Mouse (Mus musculus) adrenal gland, adult 8-10 months (tissue): ENCODE data around the gene Mrpl32. TPM values are rescaled to one million over a fixed set of nuclear protein-coding genes. Genes with fewer than 3 reads are reported as not detected.

Source experiments
- DNase-seq: peaks from one replicate; pipeline ENCODE4 v3.0.0; 2022
- total RNA-seq, 4 experiments: library from RNA; stranded (reverse); gene quantifications; 2 replicates each; pipeline ENCODE4 v1.2.4; 2022

The Mrpl32 gene
- total RNA-seq, result 10 to 100 TPM; 35.7 to 66.5 (median 46.0) TPM

DNA sequence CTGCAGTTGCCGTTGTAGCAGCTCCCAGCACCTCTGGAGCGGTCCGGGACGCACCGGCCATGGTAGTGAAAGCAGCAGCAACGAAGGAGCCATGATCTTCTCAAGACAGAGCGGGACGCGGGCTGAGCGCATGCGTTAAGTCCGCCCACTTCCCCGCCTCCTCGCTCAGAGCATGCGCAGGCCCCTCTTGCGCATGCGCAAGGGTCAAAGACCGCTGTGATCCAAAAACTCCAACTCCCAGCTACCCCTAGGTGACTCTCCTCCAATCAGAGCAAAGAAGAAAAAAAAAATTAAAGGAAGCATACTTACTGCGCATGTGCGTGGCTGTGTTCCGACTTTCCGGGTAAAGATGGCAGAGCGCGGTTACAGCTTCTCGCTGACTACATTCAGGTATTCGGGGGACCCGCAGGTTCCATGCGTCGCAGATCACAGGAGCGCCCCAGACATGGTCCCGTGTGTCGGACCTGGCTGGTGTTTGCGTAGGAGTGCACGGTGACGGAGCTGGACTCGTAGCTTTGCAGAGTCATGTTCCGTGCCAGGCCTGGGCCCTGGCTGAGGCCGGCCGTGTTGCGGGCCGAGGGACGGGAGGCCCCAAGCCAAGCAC lies at the start of gene Mrpl32, which contains the start of gene Psma2:
Gene Mrpl32, minus strand, starts transcription at position 240 of the 604 bp plus-strand sequence.
Gene Psma2, plus strand, starts transcription at position 315 of the 604 bp plus-strand sequence.
- DNase-seq, result peak; percentile 98

DNA sequence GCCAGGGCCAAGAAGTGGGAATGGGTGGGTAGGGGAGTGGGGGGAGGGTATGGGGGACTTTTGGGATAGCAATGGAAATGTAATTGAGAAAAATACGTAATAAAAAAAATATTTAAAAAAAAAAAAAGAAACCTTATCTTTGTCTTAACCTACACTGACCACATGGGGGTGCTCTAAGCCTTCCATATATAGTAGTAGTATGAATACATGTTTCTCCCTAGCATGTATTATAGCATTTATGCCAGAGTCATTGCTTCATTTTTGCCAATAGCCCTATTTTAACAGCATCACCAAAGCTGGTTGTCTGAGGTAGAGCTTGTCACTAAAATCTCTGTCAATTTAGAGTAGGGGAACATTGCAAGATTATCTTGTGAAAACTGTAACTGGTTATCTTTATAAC lies 36.3 kb upstream of the Mrpl32 start:
- DNase-seq, result no peak

- DNase-seq, result no peak
Measured at GRCm38 (mm10) chr13:14639998-14640397, 27.0 kb upstream of the Mrpl32 start.

GRCm38 (mm10) chr13:14629726-14630641 lies 17.0 kb upstream of the Mrpl32 start, which contains the start of gene AW209491:
TSS of gene AW209491 (plus strand) at chr13:14630154.
- DNase-seq, result peak; percentile 96

- DNase-seq, result no peak
Measured at GRCm38 (mm10) chr13:14618724-14619123, 5.8 kb upstream of the Mrpl32 start.

GRCm38 (mm10) chr13:14613553-14613952 lies 588 bp upstream of the Mrpl32 start:
- DNase-seq, result no peak

DNA sequence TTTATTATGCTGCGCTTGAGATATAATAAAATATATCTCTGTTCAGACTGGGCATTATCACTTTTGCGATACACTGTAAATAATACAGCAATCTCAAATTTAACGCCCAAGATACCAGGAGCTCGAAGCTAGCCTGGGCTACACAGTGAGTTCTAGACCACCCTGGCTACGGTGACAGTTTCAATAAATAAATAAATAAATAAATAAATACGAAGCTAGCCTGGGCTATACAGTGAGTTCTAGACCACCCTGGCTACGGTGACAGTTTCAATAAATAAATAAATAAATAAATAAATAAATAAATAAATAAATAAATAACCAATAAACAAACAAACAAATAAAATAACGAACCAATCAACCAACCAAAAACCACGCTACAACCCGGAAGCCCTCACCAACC lies 502 bp downstream of the Mrpl32 start:
- no peak for DNase-seq

DNA sequence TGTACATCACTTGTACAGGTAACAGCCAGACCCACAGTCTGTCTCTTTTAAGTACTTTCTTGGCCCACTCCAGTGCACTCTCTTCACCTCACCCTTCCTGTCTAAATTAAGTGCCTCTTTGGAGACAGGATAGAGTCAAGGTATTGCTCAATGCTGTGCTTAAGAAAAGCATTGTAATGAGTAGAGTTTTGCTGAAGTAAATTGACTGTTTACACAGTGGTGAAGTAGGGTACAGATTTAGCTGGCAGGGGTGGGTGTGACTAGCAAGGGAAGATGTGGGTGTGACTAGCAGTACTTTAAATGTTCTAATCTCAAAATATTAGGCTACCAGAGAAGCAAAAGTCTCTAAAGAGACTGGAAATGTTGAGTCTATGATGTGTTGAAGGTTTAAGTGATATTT lies 5.3 kb downstream of the Mrpl32 start:
- DNase-seq, result no peak

DNA sequence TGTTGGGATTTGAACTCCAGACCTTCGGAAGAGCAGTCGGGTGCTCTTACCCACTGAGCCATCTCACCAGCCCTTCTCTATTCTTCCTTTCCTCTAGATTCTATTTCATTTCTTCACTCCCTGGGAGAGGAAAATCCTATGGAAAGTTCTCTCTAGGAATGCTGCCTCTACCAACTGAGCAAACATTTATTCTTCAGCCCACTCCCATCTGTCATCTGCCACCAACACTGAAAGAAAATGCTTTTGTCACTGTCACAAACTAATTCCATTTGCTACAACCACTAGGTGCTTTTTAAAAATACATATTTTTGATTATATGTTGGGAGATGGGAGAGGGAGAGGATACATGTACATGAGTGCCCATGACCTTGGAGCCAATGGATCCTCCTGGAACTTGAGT lies 10.2 kb downstream of the Mrpl32 start:
- DNase-seq, result no peak

DNA sequence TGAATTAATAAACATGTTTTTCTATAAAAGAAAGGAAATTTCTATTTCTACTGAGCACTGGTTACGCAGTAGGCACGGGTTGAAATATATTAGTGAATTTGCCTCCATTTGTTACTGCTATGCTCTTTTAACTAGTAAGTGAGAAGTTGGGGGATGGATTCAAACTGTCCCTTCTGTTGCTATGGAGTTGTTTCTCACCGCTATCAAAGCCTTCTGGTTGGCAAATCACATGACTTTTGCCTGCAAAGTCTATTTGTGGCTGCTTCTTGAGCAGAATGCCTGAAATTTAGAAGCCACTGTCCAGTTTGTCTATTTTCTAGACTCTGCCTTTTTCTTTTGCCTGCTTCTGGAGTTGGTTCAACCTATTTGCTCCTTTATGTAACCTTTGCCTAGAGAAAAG lies 32.6 kb downstream of the Mrpl32 start:
- no peak for DNase-seq

- no peak for DNase-seq
Measured at GRCm38 (mm10) chr13:14574128-14574527, 38.8 kb downstream of the Mrpl32 start.

DNA sequence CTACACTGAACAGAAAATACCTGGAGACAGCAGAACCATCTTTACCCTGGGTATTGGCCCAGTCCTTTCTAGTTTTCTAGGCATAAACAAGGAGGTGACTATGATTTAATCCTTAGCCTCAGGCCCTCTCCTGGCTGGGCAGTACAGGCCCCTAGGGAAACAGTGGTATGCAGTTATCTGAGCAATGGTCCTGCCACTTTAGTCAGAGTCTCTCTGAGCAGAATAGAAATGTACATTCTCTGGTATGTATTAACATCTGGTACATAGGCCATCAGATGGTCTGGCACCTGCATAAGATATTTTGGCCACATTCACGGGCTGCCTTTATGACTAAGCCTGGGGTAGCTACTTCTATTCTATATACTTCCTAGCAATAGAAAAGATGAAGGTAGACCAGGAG lies 51.6 kb downstream of the Mrpl32 start:
- DNase-seq, result no peak

Other genes with a start within 250 kb of the Mrpl32 start
- gene Hecw1, start 89.9 kb downstream of the Mrpl32 start, total RNA-seq, result under 1 TPM; 0.06 to 0.73 (median 0.35) TPM
- gene Psma2, start 75 bp upstream of the Mrpl32 start, total RNA-seq, result 100 to 1,000 TPM in 2 of 4 experiments, 10 to 100 TPM in 2; 89.1 to 106 (median 99.7) TPM
- gene AW209491, start 17.0 kb upstream of the Mrpl32 start, total RNA-seq, result 10 to 100 TPM; 17.1 to 21.2 (median 19.3) TPM